Mouse (Mus musculus) A20 (cell line): ENCODE measurements at regions not wholly inside any gene's neighbourhood (a gene's known extent, or its start where the extent isn't known, plus 50 kb on each side); places are given as distances from the start of the nearest gene placed in this dataset.

ENCODE experiments used
- DNase-seq: peaks from one replicate; pipeline ENCODE4 v3.0.0-alpha.2; 2011; ENCODE audit warnings: low read depth, low spot score

- DNase-seq = no peak
Observed at GRCm38 (mm10) chr4:54161337-54161993, 335.6 kb downstream of the Tmem38b start.

- DNase-seq = no peak
Observed at GRCm38 (mm10) chr4:54162308-54162707, 336.5 kb downstream of the Tmem38b start.

GRCm38 (mm10) chr4:54170202-54170931 lies 344.5 kb downstream of the Tmem38b start:
- DNase-seq = no peak

- DNase-seq = no peak
Observed at GRCm38 (mm10) chr4:54184213-54184612, 358.4 kb downstream of the Tmem38b start.

- DNase-seq = no peak
Observed at GRCm38 (mm10) chr4:54195734-54196133, 369.9 kb downstream of the Tmem38b start.

GRCm38 (mm10) chr4:54202440-54202839 lies 376.6 kb downstream of the Tmem38b start:
- DNase-seq = no peak

- no peak for DNase-seq
Observed at GRCm38 (mm10) chr4:54224572-54224971, 398.7 kb downstream of the Tmem38b start.
